Mouse (Mus musculus) bone marrow, adult 2 months (tissue): ENCODE data around the gene Rai1. TPM values are rescaled to one million over a fixed set of nuclear protein-coding genes. Genes with fewer than 3 reads are reported as not detected.

Experiments
- H3K27ac ChIP-seq: fragments of 200-500 bp; 2 replicates; pipeline ENCODE4 v1.5.1; 2012; ENCODE audit warnings: low read depth, mild to moderate bottlenecking, control low read depth, inconsistent platforms, low read length; ENCODE audit not compliant: control insufficient read depth, poor library complexity, insufficient read depth
- H3K4me1 ChIP-seq: fragments of 200-500 bp; 2 replicates; pipeline ENCODE4 v1.6.1; 2011; ENCODE audit warnings: low read length; ENCODE audit not compliant: control insufficient read depth, insufficient read depth
- H3K4me3 ChIP-seq: fragments of 200-500 bp; replicated peaks from 2 replicates; pipeline ENCODE3; 2011; ENCODE audit warnings: mild to moderate bottlenecking, low read depth, low read length, control low read depth; ENCODE audit not compliant: control insufficient read depth
- CTCF ChIP-seq: fragments of 200-500 bp; IDR thresholded peaks from 2 replicates; pipeline ENCODE4 v1.5.1; 2011; ENCODE audit warnings: low read length, control low read depth; ENCODE audit not compliant: control insufficient read depth, insufficient read depth
- POLR2A ChIP-seq: fragments of 200-500 bp; IDR thresholded peaks from 2 replicates; pipeline ENCODE4 v1.6.1; 2011; ENCODE audit warnings: low read depth, mild to moderate bottlenecking, control low read depth, low read length, borderline replicate concordance; ENCODE audit not compliant: control insufficient read depth
- WGBS: fragments of 180-500 bp; shearing (Covaris S2); methylation state at CpG from one replicate; pipeline ENCODE4 v1.1.7; 2018; 5-methylcytosine and 5-hydroxymethylcytosine counted together
- polyA plus RNA-seq: library from polyadenylated mRNA; stranded (reverse); fragments of >200 nt; gene quantifications from 2 replicates; pipeline ENCODE4 v1.2.4, GENCODE M21; 2011; ENCODE audit warnings: low replicate concordance; ENCODE audit not compliant: missing spikeins, insufficient read depth, insufficient read length

The Rai1 gene
- polyA plus RNA-seq, 1 experiment: 26.8 TPM

GRCm38 (mm10) chr11:60193556-60193955 is 88.7 kb downstream of the Rai1 start:
- TF ChIP-seq POLR2A (no peak), CTCF (no peak)
- Histone ChIP-seq H3K4me1 (peaks cover 2% of the 10 kb centered on the region), H3K4me3 (no peak overlapping the region), H3K27ac (no peak overlapping the region)
- WGBS: 91% methylated on average over 4 of the region's 4 CpGs

GRCm38 (mm10) chr11:60195108-60195507 is 90.3 kb downstream of the Rai1 start:
- no peak overlapping the region for H3K4me3 ChIP-seq
- H3K4me1 ChIP-seq: peaks cover 2% of the 10 kb centered on the region
- TF ChIP-seq CTCF (peak; percentile 24; the same call in 1 of the 2 replicates), POLR2A (no peak)
- no peak overlapping the region for H3K27ac ChIP-seq

GRCm38 (mm10) chr11:60196344-60196743 is 91.5 kb downstream of the Rai1 start:
- 77% methylated on average over 5 of the region's 5 CpGs for WGBS
- TF ChIP-seq CTCF (no peak), POLR2A (no peak)
- Histone ChIP-seq H3K4me1 (peaks cover 4% of the 10 kb centered on the region), H3K27ac (no peak overlapping the region), H3K4me3 (no peak overlapping the region)

DNA sequence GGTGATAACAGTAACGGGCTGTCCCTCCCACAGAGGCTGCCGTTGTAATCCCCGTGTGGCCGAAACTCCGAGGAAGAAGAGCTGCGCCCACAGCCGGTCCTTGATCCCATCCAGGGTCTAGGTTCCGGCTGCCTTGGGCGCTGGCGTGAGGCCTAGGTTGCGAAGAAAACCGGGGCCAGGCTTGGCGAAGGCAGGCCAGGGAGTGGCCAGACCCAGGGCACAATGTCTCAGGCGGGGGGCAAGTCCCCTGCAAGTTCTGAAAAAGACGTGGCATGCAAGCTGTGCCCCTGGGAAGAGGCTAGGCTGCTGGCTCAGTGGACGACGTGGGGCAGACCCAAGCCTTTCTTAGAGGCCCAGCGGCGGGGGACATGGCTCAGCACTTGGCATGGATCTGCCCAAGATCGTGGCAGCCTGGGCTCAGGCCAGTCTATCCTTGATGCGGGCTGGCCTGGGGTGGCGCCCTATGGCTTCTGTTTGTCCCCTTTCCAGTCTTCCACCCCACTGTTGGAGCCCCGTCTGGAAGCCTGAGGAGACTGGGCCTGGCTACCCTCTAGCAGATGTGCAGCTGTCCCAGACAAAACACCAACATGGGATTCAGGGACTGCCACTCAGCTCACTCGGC is 93.3 kb downstream of the Rai1 start:
- Histone ChIP-seq H3K4me1 (peaks cover 2% of the 10 kb centered on the region; the same call in 1 of the 2 replicates), H3K27ac (no peak overlapping the region), H3K4me3 (no peak overlapping the region)
- 88% methylated on average over 24 of the region's 24 CpGs for WGBS
- TF ChIP-seq CTCF: no peak
- no peak for TF ChIP-seq POLR2A

- H3K4me1 ChIP-seq: peaks cover 1% of the 10 kb centered on the region; the same call in 1 of the 2 replicates
- 90% methylated on average over 12 of the region's 12 CpGs for WGBS
- no peak overlapping the region for H3K27ac ChIP-seq
- no peak for TF ChIP-seq CTCF
- TF ChIP-seq POLR2A: no peak
- H3K4me3 ChIP-seq: no peak overlapping the region
Observed at GRCm38 (mm10) chr11:60198651-60199050, 93.8 kb downstream of the Rai1 start.

- Histone ChIP-seq H3K4me3 (no peak overlapping the region), H3K4me1 (peaks cover 1% of the 10 kb centered on the region; the same call in 1 of the 2 replicates), H3K27ac (peak overlapping the region; percentile 7; the same call in 1 of the 2 replicates)
- TF ChIP-seq POLR2A: no peak
- peak; percentile 94 for TF ChIP-seq CTCF
- whole genome bisulfite sequencing: 19% methylated on average over 18 of the region's 18 CpGs
Observed at GRCm38 (mm10) chr11:60199702-60200184, 94.9 kb downstream of the Rai1 start.

DNA sequence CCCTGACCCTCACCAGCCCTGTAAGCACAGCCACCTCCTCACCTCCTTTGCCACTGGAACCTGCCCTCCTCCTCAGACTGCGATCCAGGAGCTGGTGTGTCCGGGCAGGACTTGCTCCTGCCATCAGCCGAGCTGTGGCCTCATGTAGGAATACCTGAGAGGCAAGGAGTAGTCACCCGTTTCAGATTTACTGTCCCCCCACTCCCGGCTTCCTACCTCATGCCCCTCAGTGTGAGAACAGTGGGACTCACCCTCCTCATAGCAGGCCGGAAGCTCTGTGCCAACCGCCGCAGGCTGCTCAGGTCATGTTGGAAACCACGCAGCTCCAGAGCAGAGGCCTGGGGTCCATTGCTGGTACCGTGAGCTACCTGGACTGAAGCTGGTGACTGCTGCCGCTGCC is 95.6 kb downstream of the Rai1 start:
- 77% methylated on average over 11 of the region's 11 CpGs for WGBS
- no peak for TF ChIP-seq CTCF
- no peak; the same call in 1 of the 2 replicates for TF ChIP-seq POLR2A
- no peak overlapping the region for H3K4me3 ChIP-seq
- peaks cover 1% of the 10 kb centered on the region; the same call in 1 of the 2 replicates for H3K4me1 ChIP-seq
- H3K27ac ChIP-seq: no peak overlapping the region; the same call in 1 of the 2 replicates

DNA sequence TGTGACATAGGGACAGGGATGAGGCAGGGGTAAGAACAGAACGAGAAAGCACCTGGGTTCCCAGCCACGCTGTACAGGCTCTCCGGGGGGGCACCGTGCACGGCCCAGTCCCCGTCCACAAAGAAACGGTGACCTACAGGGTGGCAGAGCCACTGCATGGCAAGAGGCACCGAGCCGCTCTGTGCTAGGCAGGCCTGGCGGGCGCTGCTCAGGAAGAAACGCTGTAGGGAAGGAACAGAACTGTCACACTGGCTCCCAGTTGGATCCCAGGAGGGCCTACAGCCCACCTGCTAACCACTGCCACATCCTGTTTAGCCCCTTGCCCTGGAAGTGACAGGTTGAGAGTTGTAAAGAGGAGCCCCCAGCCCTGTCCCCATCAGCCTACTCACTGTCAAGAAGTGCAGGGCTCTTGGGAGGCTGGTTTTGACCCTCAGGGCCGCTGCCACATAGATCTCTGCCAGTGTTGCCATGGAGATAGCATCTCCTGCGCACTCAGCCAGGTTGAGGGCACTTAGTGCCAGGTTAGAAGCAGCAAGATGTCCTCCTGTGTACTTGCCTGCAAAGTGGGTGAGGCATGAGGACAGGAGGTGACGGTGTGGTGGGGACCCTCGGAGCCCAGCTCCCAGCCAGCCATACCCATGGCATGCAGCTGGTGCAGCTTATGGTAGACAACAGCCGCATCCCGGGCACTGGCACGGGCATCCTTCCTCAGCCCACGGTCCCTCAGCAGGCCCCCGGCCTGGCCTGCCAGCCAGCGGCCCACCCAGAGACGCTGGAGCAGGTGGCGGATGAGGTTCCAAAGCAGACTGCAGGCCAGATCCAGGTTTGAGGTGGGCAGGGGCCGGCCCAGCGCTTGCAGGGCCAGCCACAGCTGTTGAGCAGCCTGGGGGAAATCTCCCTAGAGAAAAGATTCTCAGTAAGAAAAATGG is 98.2 kb downstream of the Rai1 start:
- H3K4me1 ChIP-seq: peaks cover 1% of the 10 kb centered on the region; the same call in 1 of the 2 replicates
- no peak overlapping the region for H3K4me3 ChIP-seq
- H3K27ac ChIP-seq: no peak overlapping the region
- TF ChIP-seq CTCF (no peak), POLR2A (no peak)
- 94% methylated on average over 26 of the region's 26 CpGs for WGBS
